Mouse (Mus musculus) lung, postnatal 0 days (tissue): ENCODE measurements around the gene BC025446.

ENCODE experiments used
- CTCF ChIP-seq: IDR thresholded peaks from 2 replicates; pipeline ENCODE4 v1.5.1; 2016; ENCODE audit warnings: antibody characterized with exemption, mild to moderate bottlenecking
- EP300 ChIP-seq: IDR thresholded peaks from 2 replicates; pipeline ENCODE4 v1.6.1; 2016; ENCODE audit warnings: antibody characterized with exemption, mild to moderate bottlenecking, control low read depth

DNA sequence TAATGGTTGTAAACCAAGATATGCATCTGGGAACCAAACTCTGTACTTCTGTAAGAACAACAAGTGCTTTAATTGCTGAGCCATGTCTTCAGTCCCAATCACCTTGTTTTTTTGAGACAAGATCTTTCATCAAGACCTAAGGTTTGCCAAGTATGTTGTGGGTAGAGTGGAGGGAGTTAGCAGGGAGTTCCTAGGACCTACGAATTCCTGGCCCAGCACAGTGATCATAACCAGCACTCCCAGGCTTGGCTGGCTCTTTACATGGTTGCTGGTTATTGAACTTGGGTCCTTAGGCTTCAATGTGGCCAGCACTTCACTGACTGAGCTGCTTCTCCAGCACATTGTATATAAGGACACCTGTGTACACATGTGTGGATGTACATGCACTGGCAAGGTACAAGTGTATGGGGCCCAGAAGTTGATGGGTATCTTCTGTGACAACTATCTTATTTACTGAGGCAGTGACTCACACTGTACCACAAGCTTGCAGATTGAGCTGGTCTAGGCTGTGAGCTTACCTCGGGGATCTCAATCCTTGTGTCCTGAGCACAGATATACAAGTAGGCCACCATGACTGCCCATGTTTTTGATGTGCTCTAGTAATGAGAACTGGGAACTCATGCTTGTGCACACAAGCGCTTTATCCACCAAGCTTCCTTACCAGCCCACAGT is 54.7 kb downstream of the BC025446 start:
- TF ChIP-seq CTCF (no peak), EP300 (no peak)
